Mouse (Mus musculus) kidney, postnatal 0 days (tissue): ENCODE results near the gene Ttll9. TPM values are rescaled to one million over a fixed set of nuclear protein-coding genes. Genes with fewer than 3 reads are reported as not detected.

Source experiments
- ATAC-seq: fragments of 200-750 bp; cut with Nextera tagmentation; replicated peaks from 2 replicates; pipeline ENCODE4 v1.8.0; 2017; ENCODE audit warnings: low read depth, moderate number of reproducible peaks, moderate TSS enrichment, moderate library complexity; ENCODE audit not compliant: low FRiP score
- DNase-seq: peaks from one replicate; pipeline ENCODE4 v3.0.0-alpha.2; 2016; ENCODE audit warnings: low spot score
- H3K27ac ChIP-seq: fragments of 300-500 bp; sonication (generic); 2 replicates; pipeline ENCODE4 v1.5.1; 2014; ENCODE audit warnings: mild to moderate bottlenecking
- H3K27me3 ChIP-seq: fragments of 300-500 bp; sonication (generic); 2 replicates; pipeline ENCODE4 v1.6.1; 2014; ENCODE audit warnings: low read length, mixed read lengths; ENCODE audit not compliant: insufficient read depth
- H3K36me3 ChIP-seq: fragments of 300-500 bp; sonication (generic); 2 replicates; pipeline ENCODE4 v1.6.1; 2014; ENCODE audit warnings: low read length, mixed read lengths; ENCODE audit not compliant: insufficient read depth
- H3K4me1 ChIP-seq: fragments of 300-500 bp; sonication (generic); replicated peaks from 2 replicates; pipeline ENCODE4 v1.6.1; 2014; ENCODE audit warnings: antibody characterized with exemption, low read length, mixed read lengths; ENCODE audit not compliant: insufficient read depth
- H3K4me2 ChIP-seq: fragments of 300-500 bp; sonication (generic); 2 replicates; pipeline ENCODE4 v1.6.1; 2014; ENCODE audit warnings: mild to moderate bottlenecking, low read length, moderate library complexity, mixed read lengths
- H3K4me3 ChIP-seq: fragments of 300-500 bp; sonication (generic); replicated peaks from 2 replicates; pipeline ENCODE4 v1.5.1; 2014; ENCODE audit warnings: low read depth, low read length
- H3K9ac ChIP-seq: fragments of 300-500 bp; sonication (generic); 2 replicates; pipeline ENCODE4 v1.6.1; 2014; ENCODE audit warnings: low read depth, low read length
- H3K9me3 ChIP-seq: fragments of 300-500 bp; sonication (generic); replicated peaks from 2 replicates; pipeline ENCODE4 v1.6.1; 2016; ENCODE audit warnings: low read length, inconsistent platforms, mixed read lengths
- CTCF ChIP-seq: IDR thresholded peaks from 2 replicates; pipeline ENCODE4 v1.5.1; 2016; ENCODE audit warnings: antibody characterized with exemption, low read depth, mild to moderate bottlenecking, moderate library complexity
- WGBS: fragments of 180-500 bp; shearing (Covaris S2); extraction: QIAGEN DNeasy Blood & Tissue Kit; methylation state at CpG from one replicate; pipeline ENCODE4 v1.1.7; 2014; 5-methylcytosine and 5-hydroxymethylcytosine counted together
- polyA plus RNA-seq: library from polyadenylated mRNA; unstranded; fragments of >200 nt; fragmentation: Nextera tagmentation; extraction: Ambion mirVana; gene quantifications from 2 replicates; pipeline ENCODE4 v1.2.1, GENCODE M21; 2015

Gene Ttll9
- polyA plus RNA-seq, 1 experiment from 2014 or later: 0.75 TPM

DNA sequence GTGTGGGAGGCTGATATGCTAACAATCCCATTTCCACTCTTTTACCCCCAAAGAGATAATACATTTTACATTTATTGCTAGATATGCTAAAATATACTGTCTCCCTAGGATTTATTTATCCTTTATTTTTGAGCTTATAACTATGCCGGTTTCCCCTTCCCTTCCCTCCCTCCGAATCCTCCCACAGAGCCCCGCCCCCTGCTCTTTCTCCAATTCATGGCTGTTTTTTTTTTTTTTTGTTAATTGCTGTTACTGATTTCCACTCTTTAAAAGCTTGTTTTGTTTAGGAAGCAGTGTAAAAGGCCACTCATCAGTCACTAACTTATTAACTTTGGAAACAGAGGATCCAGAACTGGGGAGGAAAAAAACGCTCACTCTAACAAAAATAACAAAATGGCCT lies 34.8 kb downstream of the Ttll9 start:
- H3K4me3 ChIP-seq: no peak overlapping the region
- ATAC-seq (no peak), DNase-seq (peak; percentile 5)
- 30% methylated on average over 4 of the region's 4 CpGs for WGBS
- H3K9me3 ChIP-seq: no peaks in the 10 kb centered on the region
- no peak overlapping the region for H3K27ac ChIP-seq
- H3K27me3 ChIP-seq: no peaks in the 10 kb centered on the region
- no peaks in the 10 kb centered on the region for H3K36me3 ChIP-seq
- TF ChIP-seq CTCF: no peak
- no peak overlapping the region for H3K9ac ChIP-seq
- no peaks in the 10 kb centered on the region for H3K4me1 ChIP-seq
- H3K4me2 ChIP-seq: no peak overlapping the region

- no peak overlapping the region for H3K4me2 ChIP-seq
- ATAC-seq: no peak
- no peaks in the 10 kb centered on the region for H3K4me1 ChIP-seq
- 0 out of 2 replicates have a peak, but pooled peaks cover 5% of the 10 kb centered on the region for H3K36me3 ChIP-seq
- H3K27ac ChIP-seq: no peak overlapping the region
- no peak for DNase-seq
- TF ChIP-seq CTCF: no peak
- WGBS: 70% methylated on average over 15 of the region's 15 CpGs
- H3K9me3 ChIP-seq: no peaks in the 10 kb centered on the region
- no peaks in the 10 kb centered on the region for H3K27me3 ChIP-seq
- H3K4me3 ChIP-seq: no peak overlapping the region
- no peak overlapping the region for H3K9ac ChIP-seq
Observed at GRCm38 (mm10) chr2:153002492-153003248, 40.4 kb downstream of the Ttll9 start.

- no peaks in the 10 kb centered on the region for H3K4me1 ChIP-seq
- TF ChIP-seq CTCF: no peak
- H3K27me3 ChIP-seq: no peaks in the 10 kb centered on the region
- H3K4me3 ChIP-seq: no peak overlapping the region
- DNase-seq (no peak), ATAC-seq (no peak)
- no peak overlapping the region for H3K27ac ChIP-seq
- no peak overlapping the region for H3K9ac ChIP-seq
- no peaks in the 10 kb centered on the region for H3K9me3 ChIP-seq
- 71% methylated on average over 13 of the region's 13 CpGs for WGBS
- H3K36me3 ChIP-seq: peaks cover 9% of the 10 kb centered on the region; the same call in 1 of the 2 replicates
- no peak overlapping the region for H3K4me2 ChIP-seq
Observed at GRCm38 (mm10) chr2:153003681-153004338, 41.5 kb downstream of the Ttll9 start.

GRCm38 (mm10) chr2:153005981-153006380 lies 43.7 kb downstream of the Ttll9 start:
- Histone ChIP-seq H3K4me1 (no peaks in the 10 kb centered on the region), H3K27me3 (no peaks in the 10 kb centered on the region), H3K9me3 (no peaks in the 10 kb centered on the region), H3K9ac (no peak overlapping the region), H3K36me3 (peaks cover 31% of the 10 kb centered on the region), H3K27ac (no peak overlapping the region), H3K4me2 (no peak overlapping the region), H3K4me3 (no peak overlapping the region)
- no peak for TF ChIP-seq CTCF
- WGBS: 79% methylated on average over 3 of the region's 3 CpGs
- DNase-seq (no peak), ATAC-seq (no peak)

DNA sequence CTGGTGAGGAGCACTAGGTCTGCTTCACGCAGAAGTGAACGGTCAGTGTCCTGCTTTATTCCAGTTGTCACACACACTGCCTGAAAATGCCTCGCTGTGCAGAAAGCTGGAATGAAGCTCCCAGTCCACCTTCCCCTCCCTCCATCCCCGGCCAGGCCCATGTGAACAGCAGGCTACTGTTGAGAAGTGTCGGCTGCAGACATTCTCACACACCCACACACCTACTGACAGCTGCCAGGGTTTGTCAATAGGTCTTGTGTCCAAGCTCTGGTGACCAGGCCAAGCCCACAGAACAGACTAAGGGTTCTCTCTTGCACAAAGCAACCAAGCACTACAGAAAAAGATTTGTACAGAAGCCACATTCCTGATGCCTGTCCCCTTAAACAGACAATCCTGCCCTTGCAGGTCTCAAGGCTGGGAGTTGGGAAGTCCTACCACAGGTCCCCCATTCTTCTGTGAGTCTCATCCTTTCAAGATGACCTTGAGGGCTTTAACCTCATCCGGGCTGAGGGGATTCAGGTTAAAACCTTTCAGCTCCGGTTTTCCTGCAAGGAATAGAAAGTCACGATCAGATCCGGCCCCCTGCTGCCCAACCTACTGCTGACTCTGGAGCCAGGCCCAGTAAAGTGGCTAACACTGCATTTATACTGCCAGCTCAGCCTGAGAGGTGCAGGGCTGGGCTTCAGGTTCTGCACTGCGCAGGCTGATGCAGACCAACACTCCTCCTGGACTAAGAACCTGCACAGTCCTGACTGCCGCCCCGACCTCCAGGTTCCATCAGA lies 47.1 kb downstream of the Ttll9 start:
- no peak for ATAC-seq
- no peak for TF ChIP-seq CTCF
- no peak for DNase-seq

More for the DNA sequence above, 47.1 kb downstream of the Ttll9 start:
- Histone ChIP-seq H3K36me3 (peaks cover 32% of the 10 kb centered on the region), H3K27ac (no peak overlapping the region), H3K4me2 (no peak overlapping the region), H3K9ac (no peak overlapping the region), H3K9me3 (no peaks in the 10 kb centered on the region), H3K4me1 (peaks cover 7% of the 10 kb centered on the region), H3K27me3 (no peaks in the 10 kb centered on the region), H3K4me3 (no peak overlapping the region)
- 90% methylated on average over 12 of the region's 12 CpGs for WGBS
